Mouse (Mus musculus) kidney, adult 2 months (tissue): Measurements from ENCODE around the gene Tshz2.

Experiments
- CTCF ChIP-seq: fragments of 200-500 bp; conservative IDR thresholded peaks from 2 replicates; pipeline ENCODE4 v1.5.1; 2011; ENCODE audit warnings: low read depth, mild to moderate bottlenecking, control low read depth, low read length, moderate library complexity, mixed read lengths; ENCODE audit not compliant: insufficient read depth, insufficient read length
- POLR2A ChIP-seq: fragments of 200-500 bp; IDR thresholded peaks from one replicate; pipeline ENCODE4 v1.6.1; 2011; ENCODE audit warnings: low read depth, low read length, control low read depth

DNA sequence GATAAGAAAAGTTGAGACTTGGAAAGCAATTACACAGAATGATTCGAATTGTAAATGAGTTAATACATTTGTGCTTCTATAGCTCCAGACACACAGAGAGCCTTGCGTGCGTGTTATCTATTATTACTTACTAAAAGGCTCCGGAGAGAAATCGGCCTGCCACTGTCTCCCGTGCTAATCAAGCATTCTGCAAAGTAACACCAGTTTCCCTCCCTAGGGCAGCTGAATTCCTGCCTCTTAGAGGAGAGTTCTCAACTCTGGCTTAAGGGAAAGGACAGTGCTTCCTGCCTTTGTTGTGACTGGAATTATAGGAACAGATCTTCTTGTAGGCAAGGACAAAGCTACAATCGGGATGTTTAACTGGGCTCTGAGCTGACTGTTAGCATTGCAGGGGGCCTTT, 101.2 kb downstream of the Tshz2 start:
- TF ChIP-seq CTCF (no peak), POLR2A (no peak)
